Mouse (Mus musculus): ENCODE results near the gene Gm21976.

The Gm21976 gene

GRCm38 (mm10) chr13:98298833-98299758 lies 19.4 kb downstream of the Gm21976 start:
- DNase-seq: peak; percentile 85

GRCm38 (mm10) chr13:98305257-98305656 lies 25.6 kb downstream of the Gm21976 start:
- no peak for DNase-seq

- no peak for DNase-seq
Measured at GRCm38 (mm10) chr13:98306393-98306792, 26.7 kb downstream of the Gm21976 start.

GRCm38 (mm10) chr13:98306852-98307475 lies 27.3 kb downstream of the Gm21976 start:
- no peak for DNase-seq

GRCm38 (mm10) chr13:98308004-98308403 lies 28.3 kb downstream of the Gm21976 start:
- DNase-seq: no peak

GRCm38 (mm10) chr13:98308724-98309123 lies 29.0 kb downstream of the Gm21976 start:
- DNase-seq: no peak

GRCm38 (mm10) chr13:98311597-98311996 lies 31.9 kb downstream of the Gm21976 start:
- no peak for DNase-seq

GRCm38 (mm10) chr13:98313631-98314030 lies 33.9 kb downstream of the Gm21976 start:
- no peak for DNase-seq

- DNase-seq: no peak
Measured at GRCm38 (mm10) chr13:98315124-98315523, 35.4 kb downstream of the Gm21976 start.

- peak; percentile 54 for DNase-seq
Measured at GRCm38 (mm10) chr13:98316140-98316479, 36.4 kb downstream of the Gm21976 start.

- DNase-seq: peak; percentile 97
Measured at GRCm38 (mm10) chr13:98316480-98317245, 37.0 kb downstream of the Gm21976 start, which contains the start of gene Btf3. TSS of gene Btf3 (minus strand) at chr13:98317006.

GRCm38 (mm10) chr13:98317246-98317677 lies 37.6 kb downstream of the Gm21976 start:
- DNase-seq: no peak

GRCm38 (mm10) chr13:98317911-98318310 lies 38.2 kb downstream of the Gm21976 start:
- no peak for DNase-seq

GRCm38 (mm10) chr13:98325034-98325433 lies 45.3 kb downstream of the Gm21976 start:
- DNase-seq: no peak

GRCm38 (mm10) chr13:98332106-98332505 lies 52.4 kb downstream of the Gm21976 start:
- DNase-seq: peak; percentile 59

GRCm38 (mm10) chr13:98336205-98336604 lies 56.5 kb downstream of the Gm21976 start:
- DNase-seq: no peak

GRCm38 (mm10) chr13:98340506-98340905 lies 60.8 kb downstream of the Gm21976 start:
- DNase-seq: peak; percentile 80

- no peak for DNase-seq
Measured at GRCm38 (mm10) chr13:98349491-98349890, 69.8 kb downstream of the Gm21976 start.

GRCm38 (mm10) chr13:98351527-98351926 lies 71.8 kb downstream of the Gm21976 start:
- peak; percentile 67 for DNase-seq

GRCm38 (mm10) chr13:98352381-98352975 lies 72.8 kb downstream of the Gm21976 start:
- DNase-seq: no peak

GRCm38 (mm10) chr13:98353709-98354089 lies 74.0 kb downstream of the Gm21976 start:
- DNase-seq: no peak

GRCm38 (mm10) chr13:98354090-98354801 lies 74.6 kb downstream of the Gm21976 start, which contains the start of gene Foxd1:
TSS of gene Foxd1 (plus strand) at chr13:98354242.
- peak; percentile 82 for DNase-seq

Data from kidney, postnatal 10 days (tissue).